Mouse (Mus musculus): ENCODE data around the gene Gm44973. TPM values are rescaled to one million over a fixed set of nuclear protein-coding genes. Genes with fewer than 3 reads are reported as not detected.

Gm44973 gene
- 55.5 TPM in 1 of 2 replicates, not detected in the other for polyA plus RNA-seq (2012; ENCODE audit: low replicate concordance)

DNA sequence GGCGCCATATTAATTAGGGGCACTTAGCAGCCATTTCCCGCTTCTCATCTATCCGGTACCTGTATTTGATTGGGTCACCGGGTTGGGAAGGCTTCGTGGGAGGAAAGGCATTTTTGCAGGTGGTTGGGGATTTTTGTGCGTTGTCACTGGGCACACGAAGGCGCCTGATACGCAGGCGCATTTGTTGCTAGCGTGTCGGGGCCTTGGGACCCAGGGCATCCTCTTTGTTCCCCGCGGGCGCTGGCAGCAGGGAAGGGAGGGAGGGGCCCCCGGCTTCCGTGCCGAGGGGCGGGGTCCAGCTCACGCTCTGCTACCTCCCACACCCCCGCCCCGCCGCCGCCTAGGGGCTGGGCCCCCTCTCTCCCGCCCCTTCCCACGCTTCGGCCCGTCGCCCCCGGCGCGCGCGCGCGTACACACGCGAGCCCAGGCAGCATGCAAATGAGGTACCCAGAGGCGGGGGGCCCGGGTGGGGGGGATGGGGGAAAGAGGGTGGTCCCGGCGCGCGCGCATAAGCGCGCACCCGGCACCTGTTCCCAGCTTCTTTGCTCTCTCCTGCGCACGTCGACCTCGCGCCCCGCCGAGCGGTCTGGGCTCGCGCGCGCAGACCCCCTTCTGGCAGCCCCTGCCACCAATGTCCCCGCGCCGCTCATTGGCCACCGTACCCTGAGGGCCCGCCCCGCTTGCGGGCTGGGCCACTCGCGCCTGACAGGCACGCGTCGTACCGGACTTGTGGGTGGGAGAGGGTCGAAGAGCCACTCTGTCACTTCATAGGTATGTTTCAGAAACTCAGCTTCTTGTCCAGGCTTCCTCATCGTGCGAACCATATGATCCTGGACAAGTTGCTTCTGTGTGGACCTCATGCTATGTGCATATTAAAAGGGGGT is at the start of gene Gm44973:
Gene Gm44973, plus strand, starts transcription at position 379 of the 884 bp plus-strand sequence.

GRCm38 (mm10) chr7:4971068-4971467 is 44.2 kb upstream of the Gm44973 start, which contains the start of gene Sbk3:
Gene Sbk3, minus strand, starts transcription at chr7:4971168.

GRCm38 (mm10) chr7:4996003-4996895 is 19.0 kb upstream of the Gm44973 start, which contains the start of gene Zfp579:
Gene Zfp579, minus strand, starts transcription at chr7:4996158.

GRCm38 (mm10) chr7:5014251-5015117 is 812 bp upstream of the Gm44973 start, which contains the start of the genes Zfp524 and Fiz1:
Gene Zfp524, plus strand, starts transcription at chr7:5014415.
Gene Fiz1, minus strand, starts transcription at chr7:5014697.

DNA sequence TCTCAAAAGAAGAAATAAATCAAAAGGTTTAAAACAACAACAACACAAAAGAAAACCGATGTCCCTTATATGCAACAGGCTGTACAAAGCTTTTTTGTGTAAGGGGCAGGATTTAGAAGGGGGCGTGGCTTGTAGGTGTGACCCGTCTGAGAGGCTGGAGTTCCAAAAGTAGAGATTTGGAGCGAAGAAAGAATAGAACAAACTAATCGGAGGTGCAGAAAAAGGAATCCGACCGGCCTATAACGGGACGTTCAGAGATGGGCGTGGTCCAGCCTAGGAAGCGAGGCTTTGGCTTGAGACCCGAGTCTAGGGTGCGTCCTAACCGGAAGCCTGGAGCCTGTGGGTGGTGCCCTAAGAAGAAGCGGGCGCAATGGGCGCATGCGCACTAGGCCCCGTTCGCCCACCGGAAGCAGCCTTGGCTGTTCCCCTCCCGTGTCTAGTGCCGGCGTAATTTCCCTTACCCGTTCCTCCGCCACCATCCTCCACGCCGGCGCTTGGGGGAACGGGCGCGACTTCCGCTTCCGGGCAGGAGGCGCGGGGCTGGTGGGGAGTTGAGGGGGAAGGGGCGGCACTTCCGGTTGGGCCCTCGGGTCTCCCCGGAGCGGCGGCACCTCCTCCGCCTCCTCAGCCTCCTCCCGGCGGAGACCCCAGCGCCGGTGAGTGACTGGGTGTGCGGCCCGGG is 4.8 kb downstream of the Gm44973 start, which contains the start of the genes Zfp865 and Ccdc106:
Gene Zfp865, plus strand, starts transcription at position 377 of the 682 bp plus-strand sequence.
Gene Ccdc106, plus strand, starts transcription at position 554 of the 682 bp plus-strand sequence.

DNA sequence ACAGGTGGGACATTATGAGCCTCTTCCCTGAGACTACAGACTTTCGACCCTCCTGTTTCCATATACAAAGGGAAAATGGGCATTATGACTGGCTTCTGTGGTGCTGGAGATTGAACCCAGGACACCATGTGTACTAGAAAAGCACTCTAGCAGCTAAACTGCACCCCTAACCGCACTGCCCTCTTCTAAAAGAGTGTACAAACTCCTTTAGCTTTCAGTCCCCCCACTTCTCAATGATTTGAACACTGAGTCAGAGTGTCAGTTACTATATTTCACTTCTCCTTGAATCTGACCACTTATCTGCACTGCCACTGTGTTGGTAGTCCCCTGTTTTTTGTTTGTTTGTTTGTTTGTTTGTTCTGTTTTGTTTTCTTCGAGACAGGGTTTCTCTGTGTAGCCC is 18.5 kb downstream of the Gm44973 start, which contains the start of gene 4632433K11Rik:
Gene 4632433K11Rik, plus strand, starts transcription at position 301 of the 400 bp plus-strand sequence.

DNA sequence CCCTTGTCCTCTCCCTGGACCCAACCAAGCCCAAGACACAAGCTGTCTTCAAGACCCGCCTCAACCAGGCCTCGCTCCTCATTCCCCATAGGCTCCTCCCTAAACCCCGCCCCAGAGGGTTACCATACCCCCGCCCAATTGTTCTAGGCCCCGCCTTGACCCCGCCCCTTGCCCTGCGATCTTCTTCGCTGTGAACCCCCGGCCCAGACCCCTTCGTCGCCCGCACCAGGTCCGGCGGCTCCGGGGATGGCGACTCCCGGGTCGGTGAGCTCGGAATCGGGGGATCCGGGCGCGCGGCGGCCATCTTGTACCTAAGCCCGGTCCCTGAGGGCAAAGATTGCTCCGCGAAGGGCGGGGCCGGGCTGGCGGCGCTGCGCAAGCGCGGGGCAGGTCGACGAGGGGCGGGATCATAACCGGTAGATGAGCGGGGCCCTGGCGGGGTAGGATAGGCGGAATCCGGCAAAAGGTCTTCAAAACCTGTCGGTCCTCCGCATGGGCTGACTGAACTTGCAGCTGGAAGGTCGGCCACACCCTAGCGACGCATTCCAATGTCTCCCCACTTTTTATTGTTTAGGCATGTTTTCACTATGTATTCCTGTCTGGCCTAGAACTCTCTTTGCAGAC is 22.9 kb downstream of the Gm44973 start, which contains the start of gene Zfp784:
Gene Zfp784, minus strand, starts transcription at position 338 of the 624 bp plus-strand sequence.

GRCm38 (mm10) chr7:5051193-5052192 is 36.2 kb downstream of the Gm44973 start, which contains the start of gene Zfp580:
Gene Zfp580, plus strand, starts transcription at chr7:5051538.

DNA sequence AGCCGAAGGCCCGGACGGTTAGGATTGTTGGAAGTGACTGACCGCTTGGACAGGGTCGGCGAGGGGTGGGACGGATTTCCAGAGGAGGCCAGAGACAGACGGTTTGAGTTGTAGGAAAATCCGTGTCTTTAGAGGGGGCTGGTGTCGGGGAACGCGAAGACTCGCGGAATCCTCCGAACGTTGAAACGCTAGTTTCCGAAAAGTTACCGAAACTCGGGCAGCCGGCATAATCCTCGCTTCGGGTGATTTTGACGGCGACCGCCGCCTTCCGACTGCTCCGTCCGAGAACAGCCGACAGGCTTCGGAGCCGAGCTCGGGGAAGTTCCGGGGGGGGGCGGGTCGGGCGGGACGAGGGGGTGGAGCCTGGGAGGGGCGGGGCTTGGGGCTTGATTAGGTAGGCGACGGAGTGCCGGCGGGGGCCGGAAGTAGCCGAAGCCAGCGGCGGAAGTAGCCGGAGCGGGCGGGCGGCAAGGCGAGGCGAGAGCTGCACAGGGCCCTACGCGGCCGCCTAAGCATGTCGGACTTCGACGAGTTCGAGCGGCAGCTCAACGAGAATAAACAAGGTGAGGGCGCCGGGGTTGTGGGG is 46.6 kb downstream of the Gm44973 start, which contains the start of gene U2af2:
Gene U2af2, plus strand, starts transcription at position 370 of the 586 bp plus-strand sequence.

DNA sequence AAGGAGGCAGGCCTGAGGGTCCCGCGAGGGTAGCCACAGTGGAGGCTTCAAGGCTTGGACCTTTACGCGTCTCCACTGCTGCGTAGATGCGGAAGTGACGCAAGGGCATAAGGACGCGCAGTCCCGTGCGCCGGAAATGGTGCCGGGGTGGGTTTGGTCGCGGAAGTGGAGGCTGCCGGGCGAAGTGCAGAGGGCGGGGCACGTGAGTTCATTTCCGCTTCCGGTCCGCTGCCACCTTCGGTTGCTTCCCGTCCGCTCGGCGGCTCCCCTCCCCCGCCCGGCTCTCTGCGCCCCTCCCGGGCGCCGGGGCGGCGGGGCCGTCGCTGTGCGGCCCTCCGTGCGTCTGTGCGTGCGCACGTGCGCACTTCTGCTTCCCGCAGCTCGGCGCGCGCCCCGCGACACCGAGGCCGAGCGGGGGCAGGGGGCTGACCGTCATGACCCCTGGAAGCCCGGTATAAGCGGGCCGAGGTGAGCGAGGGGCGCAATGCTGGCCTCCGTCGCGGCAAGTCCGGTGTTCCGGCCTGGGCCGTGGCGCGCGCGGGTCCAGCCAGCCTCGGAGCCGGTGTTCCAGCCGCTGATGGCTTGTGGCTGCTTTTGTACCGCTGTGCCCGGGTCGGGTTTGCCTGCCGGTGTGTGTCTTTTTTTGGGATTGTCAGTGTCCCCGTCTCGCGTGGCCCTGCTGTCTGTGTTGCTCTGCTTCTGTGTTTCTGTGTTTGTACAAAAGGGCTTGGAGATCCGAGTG is 64.9 kb downstream of the Gm44973 start, which contains the start of gene Epn1:
Gene Epn1, plus strand, starts transcription at position 226 of the 742 bp plus-strand sequence.

Other genes with a start within 250 kb of the Gm44973 start
- gene Fam71e2, start 244.2 kb upstream of the Gm44973 start, polyA plus RNA-seq (2012; ENCODE audit: low replicate concordance), result not detected in 2 replicates
- gene Il11, start 232.6 kb upstream of the Gm44973 start, polyA plus RNA-seq (2012; ENCODE audit: low replicate concordance), result 0.09 TPM in 1 of 2 replicates, not detected in the other
- gene Tmem190, start 232.6 kb upstream of the Gm44973 start, polyA plus RNA-seq (2012; ENCODE audit: low replicate concordance), result not detected in 2 replicates
- 22.8 and 58.3 TPM in 2 replicates for gene Tmem238, start 225.8 kb upstream of the Gm44973 start, polyA plus RNA-seq (2012; ENCODE audit: low replicate concordance)
- 2,892 and 4,049 TPM in 2 replicates for gene Rpl28, start 222.6 kb upstream of the Gm44973 start, polyA plus RNA-seq (2012; ENCODE audit: low replicate concordance)
- gene Ube2s, start 202.9 kb upstream of the Gm44973 start, polyA plus RNA-seq (2012; ENCODE audit: low replicate concordance), result 104 and 125 TPM in 2 replicates
- 0.09 and 1.7 TPM in 2 replicates for gene Shisa7, start 170.8 kb upstream of the Gm44973 start, polyA plus RNA-seq (2012; ENCODE audit: low replicate concordance)
- 1.5 and 1.6 TPM in 2 replicates for gene Isoc2b, start 145.2 kb upstream of the Gm44973 start, polyA plus RNA-seq (2012; ENCODE audit: low replicate concordance)
- gene Isoc2a, start 138.3 kb upstream of the Gm44973 start, polyA plus RNA-seq (2012; ENCODE audit: low replicate concordance), result 3.7 and 21.0 TPM in 2 replicates
- gene Gm36210, start 109.0 kb upstream of the Gm44973 start, polyA plus RNA-seq (2012; ENCODE audit: low replicate concordance), result 0.17 TPM in 1 of 2 replicates, not detected in the other
- 49.2 and 81.2 TPM in 2 replicates for gene Zfp628, start 100.3 kb upstream of the Gm44973 start, polyA plus RNA-seq (2012; ENCODE audit: low replicate concordance)
- 1.9 and 3.5 TPM in 2 replicates for gene Nat14, start 93.5 kb upstream of the Gm44973 start, polyA plus RNA-seq (2012; ENCODE audit: low replicate concordance)
- gene Ssc5d, start 89.7 kb upstream of the Gm44973 start, polyA plus RNA-seq (2012; ENCODE audit: low replicate concordance), result 0.11 and 0.21 TPM in 2 replicates
- 0.25 and 0.81 TPM in 2 replicates for gene Sbk2, start 51.1 kb upstream of the Gm44973 start, polyA plus RNA-seq (2012; ENCODE audit: low replicate concordance)
- gene Sbk3, start 44.3 kb upstream of the Gm44973 start, polyA plus RNA-seq (2012; ENCODE audit: low replicate concordance), result not detected in 2 replicates
- gene Zfp579, start 19.3 kb upstream of the Gm44973 start, polyA plus RNA-seq (2012; ENCODE audit: low replicate concordance), result 57.7 and 140 TPM in 2 replicates
- 60.5 and 72.3 TPM in 2 replicates for gene Zfp524, start 1.1 kb upstream of the Gm44973 start, polyA plus RNA-seq (2012; ENCODE audit: low replicate concordance)
- gene Fiz1, start 799 bp upstream of the Gm44973 start, polyA plus RNA-seq (2012; ENCODE audit: low replicate concordance), result 31.6 and 47.8 TPM in 2 replicates
- 97.4 and 264 TPM in 2 replicates for gene Zfp865, start 4.9 kb downstream of the Gm44973 start, polyA plus RNA-seq (2012; ENCODE audit: low replicate concordance)
- 0.99 and 2.0 TPM in 2 replicates for gene Ccdc106, start 5.1 kb downstream of the Gm44973 start, polyA plus RNA-seq (2012; ENCODE audit: low replicate concordance)
- gene 4632433K11Rik, start 18.6 kb downstream of the Gm44973 start, polyA plus RNA-seq (2012; ENCODE audit: low replicate concordance), result not detected in 2 replicates
- 4.2 and 6.3 TPM in 2 replicates for gene Zfp784, start 22.9 kb downstream of the Gm44973 start, polyA plus RNA-seq (2012; ENCODE audit: low replicate concordance)
- 27.8 and 63.8 TPM in 2 replicates for gene Zfp580, start 36.0 kb downstream of the Gm44973 start, polyA plus RNA-seq (2012; ENCODE audit: low replicate concordance)
- gene U2af2, start 46.6 kb downstream of the Gm44973 start, polyA plus RNA-seq (2012; ENCODE audit: low replicate concordance), result 344 and 667 TPM in 2 replicates
- 685 and 1,033 TPM in 2 replicates for gene Epn1, start 64.7 kb downstream of the Gm44973 start, polyA plus RNA-seq (2012; ENCODE audit: low replicate concordance)
- not detected in 2 replicates for gene Rfpl4, start 101.5 kb downstream of the Gm44973 start, polyA plus RNA-seq (2012; ENCODE audit: low replicate concordance)
- gene Rasl2-9, start 110.5 kb downstream of the Gm44973 start, polyA plus RNA-seq (2012; ENCODE audit: low replicate concordance), result 0.20 and 0.23 TPM in 2 replicates
- gene Vmn1r55, start 134.2 kb downstream of the Gm44973 start, polyA plus RNA-seq (2012; ENCODE audit: low replicate concordance), result not detected in 2 replicates
- not detected in 2 replicates for gene Vmn1r56, start 181.3 kb downstream of the Gm44973 start, polyA plus RNA-seq (2012; ENCODE audit: low replicate concordance)
- gene Vmn1r57, start 203.0 kb downstream of the Gm44973 start, polyA plus RNA-seq (2012; ENCODE audit: low replicate concordance), result not detected in 2 replicates